Mouse (Mus musculus): Measurements from ENCODE around the gene Ctcf.

GRCm38 (mm10) chr8:105692449-105693182 lies 56.2 kb downstream of the Ctcf start:
- no peak for TF ChIP-seq POLR2A (IDR thresholded peaks at IDR 0.05; ENCODE audit: extremely low read depth, insufficient read depth, low read length)
- TF ChIP-seq CTCF (IDR thresholded peaks at IDR 0.05; ENCODE audit: low read depth, low read length) = no peak
